Mouse (Mus musculus): Measurements from ENCODE around the gene Gm10999. TPM values are rescaled to one million over a fixed set of nuclear protein-coding genes. Genes with fewer than 3 reads are reported as not detected.

Gene Gm10999
- total RNA-seq (2023), result not detected

DNA sequence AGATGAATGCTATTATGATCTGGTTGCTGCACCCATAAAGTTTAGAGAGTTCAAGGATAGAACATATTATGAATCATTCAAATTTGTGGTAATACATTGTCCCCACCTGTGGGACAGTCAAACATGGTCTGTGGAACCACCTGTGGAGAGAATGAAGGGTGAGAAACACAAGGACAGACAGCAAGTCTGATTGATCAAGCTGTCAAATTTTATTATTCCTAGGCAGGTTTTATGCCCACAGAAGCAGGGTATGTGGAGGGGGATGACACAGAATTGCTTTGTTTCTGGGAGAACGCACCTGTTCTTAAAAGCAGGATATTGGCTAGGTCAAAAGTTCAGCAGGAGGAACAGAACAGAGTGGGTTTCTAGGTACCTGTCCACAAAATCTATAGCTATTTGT lies at the start of gene Gm10999:
Gene Gm10999 (minus strand): TSS at position 101 of the 400 bp plus-strand sequence.

Other genes starting within 250 kb of the Gm10999 start
- gene Ccdc7a, start 66.1 kb downstream of the Gm10999 start, total RNA-seq (2023), result not detected
- not detected for gene Ccdc7b, start 64.5 kb downstream of the Gm10999 start, total RNA-seq (2023)
- gene 2610044O15Rik8, start 102.7 kb upstream of the Gm10999 start, total RNA-seq (2023), result 7.2 TPM

Measured in CD4-positive naive resting alpha-beta T cell, adult 76 days (primary cell).